Mouse (Mus musculus) layer of hippocampus, adult 6 months (tissue): ENCODE data around the gene Olfr492. TPM values are rescaled to one million over a fixed set of nuclear protein-coding genes. Genes with fewer than 3 reads are reported as not detected.

Source experiments
- long read RNA-seq, 2 experiments: library from polyadenylated mRNA; unstranded; transcript quantifications; one replicate each; pipeline ENCODE4 v2.0.0; 2019 to 2020
- polyA plus RNA-seq: library from polyadenylated mRNA; unstranded; fragments of <200 nt; fragmentation: Nextera tagmentation; gene quantifications from 2 replicates; pipeline ENCODE4 v1.2.3, GENCODE M21; 2021

The Olfr492 gene
- not detected in 2 replicates for polyA plus RNA-seq
- long read RNA-seq, experiment 1, result 0 reads
- long read RNA-seq, experiment 2, result 0 reads

DNA sequence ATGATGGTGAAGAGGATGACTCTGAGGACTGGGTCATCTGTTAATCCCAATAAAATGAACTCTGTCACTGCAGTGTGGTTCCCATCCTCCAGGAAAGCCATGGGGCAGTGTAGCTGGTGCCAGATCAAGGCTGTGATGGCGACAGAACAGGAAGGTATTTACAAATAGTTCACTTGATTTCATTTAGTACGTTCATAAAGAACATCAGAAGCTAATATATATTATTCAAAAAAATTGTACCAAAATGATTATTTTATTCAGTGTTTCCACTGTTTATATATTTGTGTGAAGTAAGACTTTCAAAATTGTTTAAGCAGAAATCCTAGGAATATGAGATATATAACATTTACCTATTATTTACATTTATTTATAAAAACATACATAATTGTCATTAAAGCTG, at the start of gene Olfr492:
TSS of gene Olfr492 (minus strand) at position 101 of the 400 bp plus-strand sequence.

DNA sequence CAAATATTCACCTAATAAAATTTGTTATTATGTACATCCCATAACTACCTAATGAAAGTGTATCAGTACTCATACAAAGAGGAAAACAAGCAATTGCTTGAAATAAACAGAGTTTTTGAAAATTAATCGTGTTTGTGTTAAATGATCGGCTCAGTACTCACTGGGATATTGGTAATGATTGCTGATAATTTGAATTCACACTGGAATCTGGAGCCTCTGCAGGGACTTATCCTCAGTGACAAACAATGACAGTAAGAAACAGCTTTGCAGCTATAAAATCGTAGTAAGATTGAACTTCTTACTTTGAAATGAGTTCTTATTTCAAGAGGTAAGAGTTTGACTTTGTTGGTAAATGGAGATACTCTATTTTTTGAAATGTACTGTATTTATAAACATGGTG, 41.6 kb upstream of the Olfr492 start, which contains the start of gene Olfr494:
TSS of gene Olfr494 (plus strand) at position 301 of the 400 bp plus-strand sequence.

DNA sequence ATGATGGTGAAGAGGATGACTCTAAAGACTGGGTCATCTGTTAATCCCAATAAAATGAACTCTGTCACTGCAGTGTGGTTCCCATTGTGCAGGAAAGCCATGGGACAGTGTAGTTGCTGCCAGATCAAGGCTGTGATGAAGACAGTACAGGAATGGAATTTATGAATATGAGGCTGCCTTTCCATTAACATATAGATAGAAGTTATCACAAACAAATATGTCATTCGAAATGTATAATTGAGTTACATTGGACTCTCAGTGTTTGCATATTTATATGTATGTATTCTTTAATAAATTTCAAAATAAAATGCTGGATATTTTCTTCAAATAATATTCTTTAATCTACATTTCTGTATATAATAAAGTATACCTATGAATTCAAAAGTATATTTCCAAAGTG, 23.4 kb upstream of the Olfr492 start, which contains the start of gene Olfr493:
TSS of gene Olfr493 (minus strand) at position 101 of the 400 bp plus-strand sequence.

DNA sequence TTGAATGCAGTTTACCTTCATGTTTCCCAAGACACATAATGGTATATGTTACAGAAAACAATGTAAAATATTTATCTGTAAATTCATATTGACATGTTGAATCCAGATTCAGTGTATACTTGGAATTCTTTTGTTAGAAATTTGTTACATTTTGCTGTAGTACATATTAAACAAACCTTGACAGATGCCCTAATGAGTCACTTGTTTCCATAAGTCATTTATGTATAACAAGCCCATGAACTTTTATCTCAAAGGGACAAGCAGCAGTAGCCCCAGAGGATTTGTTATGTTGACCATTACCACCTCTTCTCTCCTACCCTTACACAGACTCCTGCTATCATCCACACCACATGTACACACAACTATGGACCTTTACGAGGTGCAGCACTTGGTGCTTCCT, 10.3 kb downstream of the Olfr492 start, which contains the start of gene Olfr491:
TSS of gene Olfr491 (plus strand) at position 301 of the 400 bp plus-strand sequence.

DNA sequence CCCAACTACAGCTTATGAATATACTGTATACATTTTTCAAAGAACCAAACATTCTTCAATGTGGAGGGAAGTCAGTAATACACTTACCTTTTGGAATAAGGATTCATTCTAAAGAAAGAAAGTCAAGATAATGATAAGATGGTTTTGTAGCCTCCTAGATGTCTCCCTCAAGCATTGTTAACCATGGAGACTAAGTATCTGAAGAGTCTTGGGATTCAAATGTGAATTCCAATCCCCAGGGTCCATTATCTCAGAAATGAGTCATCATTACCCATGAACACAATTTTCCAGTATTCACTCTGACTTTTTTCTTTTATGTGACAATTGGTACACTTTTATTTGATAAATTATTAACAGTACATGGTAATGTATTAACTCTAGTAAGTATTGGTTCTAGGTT, 34.6 kb downstream of the Olfr492 start, which contains the start of gene Olfr490:
TSS of gene Olfr490 (minus strand) at position 101 of the 400 bp plus-strand sequence.

Other genes with a start within 250 kb of the Olfr492 start
- gene Olfr481, start 243.8 kb downstream of the Olfr492 start, polyA plus RNA-seq, result not detected in 2 replicates
- gene Olfr482, start 226.1 kb downstream of the Olfr492 start, polyA plus RNA-seq, result not detected in 2 replicates
- not detected in 2 replicates for gene Olfr483, start 222.8 kb downstream of the Olfr492 start, polyA plus RNA-seq
- not detected in 2 replicates for gene Olfr484, start 196.2 kb downstream of the Olfr492 start, polyA plus RNA-seq
- gene Olfr485, start 163.8 kb downstream of the Olfr492 start, polyA plus RNA-seq, result not detected in 2 replicates
- gene Olfr486, start 150.9 kb downstream of the Olfr492 start, polyA plus RNA-seq, result not detected in 2 replicates
- not detected in 2 replicates for gene Olfr487, start 109.0 kb downstream of the Olfr492 start, polyA plus RNA-seq
- not detected in 2 replicates for gene Olfr488, start 65.3 kb downstream of the Olfr492 start, polyA plus RNA-seq
- not detected in 2 replicates for gene Olfr490, start 34.7 kb downstream of the Olfr492 start, polyA plus RNA-seq
- gene Olfr491, start 10.2 kb downstream of the Olfr492 start, polyA plus RNA-seq, result not detected in 2 replicates
- gene Olfr493, start 23.3 kb upstream of the Olfr492 start, polyA plus RNA-seq, result not detected in 2 replicates
- not detected in 2 replicates for gene Olfr494, start 41.7 kb upstream of the Olfr492 start, polyA plus RNA-seq
- not detected in 2 replicates for gene Olfr495, start 69.5 kb upstream of the Olfr492 start, polyA plus RNA-seq
- not detected in 2 replicates for gene Olfr497, start 96.7 kb upstream of the Olfr492 start, polyA plus RNA-seq
- gene Olfr498, start 141.7 kb upstream of the Olfr492 start, polyA plus RNA-seq, result not detected in 2 replicates
- gene Olfr502, start 201.4 kb upstream of the Olfr492 start, polyA plus RNA-seq, result not detected in 2 replicates
- not detected in 2 replicates for gene Olfr503, start 220.9 kb upstream of the Olfr492 start, polyA plus RNA-seq
- gene Olfr504, start 242.1 kb upstream of the Olfr492 start, polyA plus RNA-seq, result not detected in 2 replicates